Mouse (Mus musculus) adrenal gland, adult 18-20 months (tissue): ENCODE data around the gene Tln2. TPM values are rescaled to one million over a fixed set of nuclear protein-coding genes. Genes with fewer than 3 reads are reported as not detected.

Experiments
- DNase-seq, 2 experiments: peaks; one replicate each; pipeline ENCODE4 v3.0.0; 2021 to 2022; ENCODE audit warnings: low spot score in 2 of 2
- total RNA-seq, 2 experiments: library from RNA; stranded (reverse); gene quantifications; 1 replicate in 1 of 2; 2 replicates in 1 of 2; pipeline ENCODE4 v1.2.3; 2021

Tln2 gene
- total RNA-seq, 2 experiments from 2014 or later = 24.6 to 27.5 TPM

GRCm38 (mm10) chr9:67368078-67368477 lies 191.4 kb downstream of the Tln2 start:
- no peak for DNase-seq

- DNase-seq = no peak
Measured at GRCm38 (mm10) chr9:67362511-67362910, 197.0 kb downstream of the Tln2 start.

- DNase-seq = no peak
Measured at GRCm38 (mm10) chr9:67362053-67362452, 197.4 kb downstream of the Tln2 start.

- DNase-seq = no peak
Measured at GRCm38 (mm10) chr9:67361511-67361910, 198.0 kb downstream of the Tln2 start.

- DNase-seq = no peak
Measured at GRCm38 (mm10) chr9:67354356-67354755, 205.1 kb downstream of the Tln2 start.

- no peak for DNase-seq
Measured at GRCm38 (mm10) chr9:67353365-67353764, 206.1 kb downstream of the Tln2 start.

- DNase-seq = no peak
Measured at GRCm38 (mm10) chr9:67348983-67349382, 210.5 kb downstream of the Tln2 start.

- DNase-seq = no peak
Measured at GRCm38 (mm10) chr9:67347184-67347583, 212.3 kb downstream of the Tln2 start.

- no peak for DNase-seq
Measured at GRCm38 (mm10) chr9:67331281-67331680, 228.2 kb downstream of the Tln2 start.

GRCm38 (mm10) chr9:67328451-67328850 lies 231.1 kb downstream of the Tln2 start:
- DNase-seq = no peak

- DNase-seq = no peak
Measured at GRCm38 (mm10) chr9:67321886-67322285, 237.6 kb downstream of the Tln2 start.

- DNase-seq = peak; percentile 37 to 40
Measured at GRCm38 (mm10) chr9:67315356-67315755, 244.1 kb downstream of the Tln2 start.

- DNase-seq = no peak
Measured at GRCm38 (mm10) chr9:67304992-67305391, 254.5 kb downstream of the Tln2 start.

GRCm38 (mm10) chr9:67303986-67304385 lies 255.5 kb downstream of the Tln2 start:
- DNase-seq = no peak

GRCm38 (mm10) chr9:67303038-67303437 lies 256.5 kb downstream of the Tln2 start:
- DNase-seq = no peak

- DNase-seq = no peak
Measured at GRCm38 (mm10) chr9:67302386-67302989, 257.0 kb downstream of the Tln2 start.

- no peak for DNase-seq
Measured at GRCm38 (mm10) chr9:67301571-67301970, 257.9 kb downstream of the Tln2 start.

GRCm38 (mm10) chr9:67300769-67301168 lies 258.7 kb downstream of the Tln2 start:
- DNase-seq = no peak

- DNase-seq = no peak
Measured at GRCm38 (mm10) chr9:67300346-67300745, 259.2 kb downstream of the Tln2 start.

- DNase-seq = no peak
Measured at GRCm38 (mm10) chr9:67299164-67299563, 260.3 kb downstream of the Tln2 start.

- no peak for DNase-seq
Measured at GRCm38 (mm10) chr9:67297236-67297889, 262.1 kb downstream of the Tln2 start.

- DNase-seq = no peak
Measured at GRCm38 (mm10) chr9:67287457-67287856, 272.0 kb downstream of the Tln2 start.

GRCm38 (mm10) chr9:67286801-67287200 lies 272.7 kb downstream of the Tln2 start:
- DNase-seq = no peak
